Mouse (Mus musculus): ENCODE data around the gene Gm21518. TPM values are rescaled to one million over a fixed set of nuclear protein-coding genes. Genes with fewer than 3 reads are reported as not detected.

The Gm21518 gene
- polyA plus RNA-seq (2017; shearing (Covaris generic)), result not detected

GRCm38 (mm10) chrY:62190566-62190965 lies at the start of gene Gm21518:
TSS of gene Gm21518 (plus strand) at chrY:62190866.

Measured in activated CD4-positive, CD25-positive, alpha-beta regulatory T cell, adult 9 weeks (primary cell).